Mouse (Mus musculus): ENCODE results near the gene Wbp2nl. TPM values are rescaled to one million over a fixed set of nuclear protein-coding genes. Genes with fewer than 3 reads are reported as not detected.

Wbp2nl gene
- polyA plus RNA-seq, 1 experiment = not detected

DNA sequence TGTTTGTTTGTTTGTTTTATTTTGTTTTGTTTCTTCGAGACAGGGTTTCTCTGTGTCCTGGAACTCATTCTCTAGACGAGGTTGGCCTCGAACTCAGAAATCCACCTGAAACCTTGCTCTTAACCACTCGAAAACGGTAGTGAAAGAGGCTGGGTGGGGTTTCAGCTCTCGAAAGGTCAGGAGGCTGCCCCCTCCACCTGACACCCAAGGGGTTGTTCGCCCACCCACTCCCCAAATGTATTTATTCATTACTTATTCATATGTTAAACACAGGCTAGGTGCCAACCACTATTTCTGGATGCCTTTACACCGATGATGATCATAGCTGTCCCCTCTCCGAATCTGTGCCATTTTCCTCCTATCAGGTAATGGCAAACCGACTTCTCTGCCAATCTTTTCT is 40.4 kb downstream of the Wbp2nl start:
- WGBS = 49% methylated on average over 10 of the region's 10 CpGs

DNA sequence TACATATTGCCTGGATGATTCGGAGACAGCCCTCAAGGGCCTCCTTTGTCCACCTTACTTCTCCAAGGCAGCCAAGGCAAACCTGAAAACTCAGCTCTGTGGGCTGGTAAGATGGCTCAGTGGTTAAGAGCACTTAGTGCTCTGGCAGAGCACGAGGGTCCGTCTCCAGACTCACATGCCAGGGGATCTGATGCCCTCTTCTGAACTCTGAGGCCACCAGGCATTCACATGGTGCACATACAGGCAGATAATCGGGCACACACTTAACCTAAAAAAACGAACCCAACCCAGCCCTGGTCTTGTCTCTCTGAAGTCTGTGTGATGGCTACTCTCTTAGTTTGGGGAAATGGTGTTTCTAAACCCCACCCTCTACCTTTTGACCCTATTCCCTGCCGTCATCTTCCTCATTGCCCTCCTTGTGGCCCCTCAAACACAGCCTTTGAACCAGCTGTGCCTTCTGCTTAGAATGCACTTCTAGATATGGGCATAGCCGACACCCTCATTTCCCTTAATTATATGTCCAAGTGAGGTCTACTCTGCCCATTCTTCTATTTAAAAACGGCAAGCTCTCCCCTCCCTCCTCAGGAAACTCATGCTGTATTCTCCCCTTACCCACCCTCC is 41.0 kb downstream of the Wbp2nl start:
- TF ChIP-seq POLR2A (IDR thresholded peaks at IDR 0.05; ENCODE audit: borderline replicate concordance, extremely low read depth, low read depth, low read length) (no peak), CTCF (IDR thresholded peaks at IDR 0.05; ENCODE audit: insufficient read depth, low read length) (no peak)
- Histone ChIP-seq H3K4me3 (replicated peaks; ENCODE audit: extremely low read depth, low read depth, low read length) (no peak overlapping the region), H3K4me1 (ENCODE audit: control insufficient read depth, insufficient read depth, low read length) (peaks cover 6% of the 10 kb centered on the region)
- no peak for DNase-seq
- WGBS = 63% methylated on average over 8 of the region's 8 CpGs

More for the DNA sequence above, 40.4 kb downstream of the Wbp2nl start:
- Histone ChIP-seq H3K4me3 (replicated peaks; ENCODE audit: extremely low read depth, low read depth, low read length) (peak overlapping the region; percentile 90), H3K4me1 (ENCODE audit: control insufficient read depth, insufficient read depth, low read length) (peaks cover 6% of the 10 kb centered on the region)
- DNase-seq = no peak
- TF ChIP-seq POLR2A (IDR thresholded peaks at IDR 0.05; ENCODE audit: borderline replicate concordance, extremely low read depth, low read depth, low read length) = no peak
- no peak for TF ChIP-seq CTCF (IDR thresholded peaks at IDR 0.05; ENCODE audit: insufficient read depth, low read length)

DNA sequence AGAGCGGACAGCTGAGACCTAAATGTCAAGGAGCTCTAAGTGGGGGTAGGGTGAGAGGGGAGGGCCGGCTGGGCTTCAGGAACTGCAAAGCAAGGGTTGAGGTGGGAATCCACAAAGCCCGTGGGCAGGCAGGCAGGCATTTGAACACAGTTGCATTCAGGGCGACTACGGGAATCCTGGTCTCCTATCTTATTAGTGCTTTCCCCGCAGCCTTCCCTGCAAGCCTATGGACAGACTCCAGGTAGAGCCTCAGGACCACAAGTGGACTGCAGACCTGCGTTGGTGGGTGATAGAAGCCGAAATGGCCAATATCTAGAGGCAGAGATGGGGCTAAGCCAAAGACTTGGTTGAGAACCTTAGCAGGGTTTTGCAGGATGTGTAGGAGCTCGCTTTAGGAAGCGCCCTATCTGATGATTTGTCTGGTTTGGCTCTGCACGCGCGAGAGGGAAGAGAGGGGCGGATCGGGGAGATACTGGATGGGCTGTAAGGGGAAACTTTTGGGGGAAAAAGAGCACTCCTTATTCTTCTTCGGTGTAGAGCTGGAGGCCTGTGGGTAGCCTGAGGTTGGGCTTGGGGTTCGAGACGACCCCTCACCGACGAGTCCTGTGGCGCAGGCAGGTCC is 41.8 kb downstream of the Wbp2nl start:
- TF ChIP-seq POLR2A (IDR thresholded peaks at IDR 0.05; ENCODE audit: borderline replicate concordance, extremely low read depth, low read depth, low read length) (no peak), CTCF (IDR thresholded peaks at IDR 0.05; ENCODE audit: insufficient read depth, low read length) (no peak)
- Histone ChIP-seq H3K4me3 (replicated peaks; ENCODE audit: extremely low read depth, low read depth, low read length) (peak overlapping the region; percentile 30), H3K4me1 (ENCODE audit: control insufficient read depth, insufficient read depth, low read length) (peaks cover 6% of the 10 kb centered on the region)
- WGBS = 40% methylated on average over 21 of the region's 21 CpGs
- no peak for DNase-seq

DNA sequence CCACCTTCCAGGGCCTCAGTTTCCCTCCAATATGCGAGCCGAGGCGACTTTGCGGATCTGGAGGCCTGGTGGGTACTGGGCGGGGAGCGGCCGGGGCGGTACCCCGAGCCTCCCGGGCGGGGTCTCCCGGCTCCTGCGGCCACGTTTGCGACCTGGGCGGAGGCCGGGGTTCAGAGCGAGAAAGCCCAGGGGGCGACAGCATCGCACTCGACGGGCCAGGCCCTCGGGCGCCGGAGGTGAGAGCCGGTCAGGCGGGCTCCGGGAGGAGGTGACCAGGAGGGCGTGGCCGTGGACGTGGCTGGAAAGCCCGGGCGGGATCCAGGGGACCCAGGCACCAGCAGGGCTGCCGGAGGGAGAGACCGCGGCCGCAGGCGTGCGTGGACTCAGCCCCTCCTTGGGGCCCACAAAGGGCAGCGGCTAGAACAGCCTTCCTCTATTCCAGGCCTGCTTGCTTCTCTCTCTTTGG is 42.3 kb downstream of the Wbp2nl start:
- DNase-seq = peak; percentile 60
- H3K4me3 ChIP-seq (replicated peaks; ENCODE audit: extremely low read depth, low read depth, low read length) = peak overlapping the region; percentile 40
- TF ChIP-seq POLR2A (IDR thresholded peaks at IDR 0.05; ENCODE audit: borderline replicate concordance, extremely low read depth, low read depth, low read length) = peak; percentile 32; the same call in 1 of the 2 replicates
- no peak for TF ChIP-seq CTCF (IDR thresholded peaks at IDR 0.05; ENCODE audit: insufficient read depth, low read length)
- WGBS = 4% methylated on average over 40 of the region's 40 CpGs
- peaks cover 6% of the 10 kb centered on the region for H3K4me1 ChIP-seq (ENCODE audit: control insufficient read depth, insufficient read depth, low read length)

DNA sequence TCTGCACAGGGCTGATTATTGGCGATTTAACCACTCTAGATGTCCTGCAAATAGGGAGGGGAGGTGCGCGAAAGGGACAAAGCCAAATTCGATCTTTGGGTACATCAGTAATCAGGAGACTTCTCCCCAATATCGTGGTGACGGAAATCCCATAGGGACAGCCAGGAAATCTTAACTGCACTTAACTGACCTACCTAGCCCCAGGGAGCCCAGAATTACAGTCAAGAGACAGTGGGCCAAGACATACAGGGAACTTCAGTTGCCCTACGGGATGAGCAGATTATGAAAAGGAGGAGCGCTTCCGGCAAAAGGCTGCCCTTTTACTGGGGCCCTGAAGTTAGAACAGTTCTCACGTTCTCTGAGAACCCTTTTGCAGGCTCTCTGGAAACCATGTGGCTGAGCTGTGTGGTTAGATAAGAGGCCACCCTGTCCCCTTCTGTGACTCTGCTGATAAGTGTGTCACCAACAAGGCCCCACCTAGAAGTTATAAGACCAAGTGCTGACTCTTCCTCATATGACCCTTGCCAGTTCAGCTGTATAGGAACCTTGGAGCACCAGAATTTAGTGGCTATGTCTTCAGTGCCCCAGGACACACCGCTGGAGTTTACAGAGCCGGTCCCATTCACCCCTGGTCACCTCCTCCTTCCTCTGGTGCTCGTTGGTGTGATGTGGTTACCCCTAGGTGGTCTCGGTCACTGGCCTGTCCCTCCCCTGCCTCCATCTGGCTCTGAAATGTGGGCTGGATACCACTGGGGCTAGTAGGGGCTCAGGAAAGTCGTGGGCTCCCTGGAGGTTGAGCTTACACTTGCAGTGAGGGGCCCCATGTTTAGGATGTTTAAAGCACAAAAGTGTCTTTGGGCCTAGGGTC is 43.2 kb downstream of the Wbp2nl start:
- peaks cover 9% of the 10 kb centered on the region for H3K4me1 ChIP-seq (ENCODE audit: control insufficient read depth, insufficient read depth, low read length)
- peak overlapping the region; percentile 8 for H3K4me3 ChIP-seq (replicated peaks; ENCODE audit: extremely low read depth, low read depth, low read length)
- TF ChIP-seq POLR2A (IDR thresholded peaks at IDR 0.05; ENCODE audit: borderline replicate concordance, extremely low read depth, low read depth, low read length) (no peak), CTCF (IDR thresholded peaks at IDR 0.05; ENCODE audit: insufficient read depth, low read length) (no peak)
- no peak for DNase-seq
- WGBS = 51% methylated on average over 15 of the region's 15 CpGs

DNA sequence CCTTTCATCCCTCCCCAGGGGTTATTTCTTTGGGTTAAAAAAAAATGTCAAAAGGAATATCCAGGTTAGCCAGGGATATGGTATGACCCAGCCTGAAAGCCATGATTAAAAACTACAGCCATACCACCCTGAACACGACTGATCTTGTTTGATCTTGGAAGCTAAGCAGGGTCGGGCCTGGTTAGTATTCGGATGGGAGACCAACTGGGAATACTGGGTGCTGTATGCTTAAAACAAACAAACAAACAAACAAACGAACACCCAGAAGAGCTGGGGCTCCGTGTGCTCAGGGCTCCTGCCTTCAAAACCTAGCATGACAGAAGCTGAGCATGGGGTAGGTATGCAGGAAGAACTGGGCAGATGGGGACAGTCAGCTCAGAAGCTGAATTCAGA is 43.8 kb downstream of the Wbp2nl start:
- H3K4me3 ChIP-seq (replicated peaks; ENCODE audit: extremely low read depth, low read depth, low read length) = no peak overlapping the region
- no peak for TF ChIP-seq CTCF (IDR thresholded peaks at IDR 0.05; ENCODE audit: insufficient read depth, low read length)
- TF ChIP-seq POLR2A (IDR thresholded peaks at IDR 0.05; ENCODE audit: borderline replicate concordance, extremely low read depth, low read depth, low read length) = no peak
- 73% methylated on average over 5 of the region's 5 CpGs for WGBS
- no peak for DNase-seq
- H3K4me1 ChIP-seq (ENCODE audit: control insufficient read depth, insufficient read depth, low read length) = peaks cover 12% of the 10 kb centered on the region

DNA sequence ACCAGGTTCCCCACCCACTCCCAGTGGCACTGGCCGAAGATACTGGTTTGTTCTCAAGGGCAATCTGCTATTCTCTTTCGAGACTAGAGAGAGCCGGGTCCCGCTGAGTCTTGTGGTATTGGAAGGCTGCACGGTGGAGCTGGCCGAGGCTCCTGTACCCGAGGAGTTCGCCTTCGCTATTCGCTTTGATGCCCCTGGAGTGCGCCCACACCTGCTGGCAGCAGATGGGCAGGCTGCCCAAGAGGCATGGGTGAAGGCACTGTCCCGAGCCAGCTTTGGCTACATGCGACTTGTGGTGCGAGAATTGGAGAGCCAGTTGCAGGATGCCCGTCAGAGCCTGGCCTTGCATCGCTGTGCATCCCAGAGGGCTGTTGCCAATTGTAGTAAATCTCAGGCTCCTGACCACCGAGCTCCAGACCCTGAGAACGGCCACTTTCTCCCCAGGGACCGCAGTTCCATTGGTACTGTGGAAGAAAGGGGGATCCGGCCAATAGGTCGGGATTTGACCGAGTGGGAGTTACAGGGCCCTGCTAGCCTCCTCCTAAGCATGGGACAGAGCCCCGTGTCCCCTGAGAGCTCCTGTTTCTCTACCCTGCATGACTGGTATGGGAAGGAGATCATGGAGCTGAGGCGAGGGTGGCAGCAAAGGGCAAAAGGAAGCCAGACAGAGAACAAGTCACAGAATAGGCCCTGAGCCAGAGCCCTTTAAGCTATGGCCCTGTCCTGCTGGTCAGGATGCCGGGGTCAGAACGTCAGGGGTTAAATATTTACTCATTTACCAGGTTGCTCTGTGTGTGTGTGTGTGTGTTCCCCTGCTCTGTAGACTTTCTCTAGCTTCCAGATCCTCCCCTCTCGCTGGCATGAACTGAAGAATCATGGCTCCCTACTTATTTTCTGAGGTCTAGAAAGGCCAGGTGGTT is 44.9 kb downstream of the Wbp2nl start:
- WGBS = 88% methylated on average over 27 of the region's 27 CpGs
- TF ChIP-seq CTCF (IDR thresholded peaks at IDR 0.05; ENCODE audit: insufficient read depth, low read length) = no peak
- no peak for TF ChIP-seq POLR2A (IDR thresholded peaks at IDR 0.05; ENCODE audit: borderline replicate concordance, extremely low read depth, low read depth, low read length)

DNA sequence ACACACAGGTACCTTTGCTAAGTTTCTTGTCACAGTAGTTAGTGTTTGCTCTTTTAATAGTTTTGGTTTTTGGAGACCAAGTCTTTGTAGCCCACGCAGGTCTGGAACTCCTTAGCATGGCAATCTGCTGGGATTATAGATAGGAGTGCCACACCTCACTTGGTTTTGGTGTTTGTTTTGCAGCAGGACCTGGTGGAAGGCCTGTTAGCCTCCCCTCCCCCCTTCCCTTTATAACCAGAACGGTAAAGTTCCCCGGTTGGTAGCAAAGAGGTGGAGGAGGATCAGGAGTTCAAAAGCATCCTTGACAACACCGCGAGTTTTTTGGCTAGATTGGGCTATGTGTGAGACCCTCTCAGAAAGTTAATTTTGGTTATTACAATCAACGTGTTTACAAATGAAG is 46.2 kb downstream of the Wbp2nl start:
- 85% methylated on average over 6 of the region's 6 CpGs for WGBS
- no peak for DNase-seq
- Histone ChIP-seq H3K4me3 (replicated peaks; ENCODE audit: extremely low read depth, low read depth, low read length) (no peak overlapping the region), H3K4me1 (ENCODE audit: control insufficient read depth, insufficient read depth, low read length) (peaks cover 8% of the 10 kb centered on the region)
- TF ChIP-seq POLR2A (IDR thresholded peaks at IDR 0.05; ENCODE audit: borderline replicate concordance, extremely low read depth, low read depth, low read length) = no peak
- no peak for TF ChIP-seq CTCF (IDR thresholded peaks at IDR 0.05; ENCODE audit: insufficient read depth, low read length)

More for the DNA sequence above, 44.9 kb downstream of the Wbp2nl start:
- H3K4me1 ChIP-seq (ENCODE audit: control insufficient read depth, insufficient read depth, low read length) = peaks cover 8% of the 10 kb centered on the region
- H3K4me3 ChIP-seq (replicated peaks; ENCODE audit: extremely low read depth, low read depth, low read length) = no peak overlapping the region
- DNase-seq = no peak

All from lung, adult 2 months (tissue).